Comparison of ENCODE assay signal across 9 mouse cellular contexts in the genomic region with DNA sequence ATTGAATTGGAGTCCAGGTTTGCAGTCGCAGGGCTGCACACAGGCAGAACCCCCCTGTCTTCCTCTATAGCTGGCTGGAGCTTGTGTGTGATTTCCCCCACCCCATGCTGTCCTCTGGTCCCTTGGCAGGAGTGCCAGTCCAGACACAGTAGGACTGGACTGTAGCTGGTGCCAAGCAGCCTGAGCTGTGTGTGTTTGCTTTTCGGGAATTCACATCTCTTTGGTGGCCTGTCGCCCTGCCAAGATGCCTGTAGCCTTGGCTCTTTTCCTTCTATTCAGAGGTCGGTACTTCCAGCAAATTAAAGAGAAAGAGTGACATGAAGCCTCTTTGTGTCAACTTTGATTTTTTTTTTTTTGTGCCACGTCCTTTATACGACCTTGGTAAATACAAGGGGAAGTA. TPM values are rescaled to one million over a fixed set of nuclear protein-coding genes. Genes with fewer than 3 reads are reported as not detected.
DNase-seq lines count a peak whose midpoint lies in the region; ATAC-seq lines count a peak whose summit lies in the region.
"Had no signal": no experiment of that assay in that cellular context is flagged by ENCODE, and none has a peak within 500 bp of the region (broad histone marks: within the 10 kb centered on the region; RNA-seq: fewer than 3 reads in every experiment).

No protein-coding gene starts in this region.

- H3K9me3 ChIP-seq in midbrain, embryonic 13.5 days = no peaks in the 10 kb centered on the region
- H3K9me3 ChIP-seq in midbrain, embryonic 11.5 days (ENCODE audit: control insufficient read depth, low read length) = no peaks in the 10 kb centered on the region
- no peaks in the 10 kb centered on the region for H3K9me3 ChIP-seq in midbrain, embryonic 15.5 days

- peaks cover 68% of the 10 kb centered on the region for H3K4me1 ChIP-seq in midbrain, embryonic 13.5 days (replicated peaks)
- peaks cover 5% of the 10 kb centered on the region; the same call in 1 of the 2 replicates for H3K4me1 ChIP-seq in midbrain, embryonic 11.5 days (ENCODE audit: control insufficient read depth, insufficient read depth, low read length)
- H3K4me1 ChIP-seq in midbrain, embryonic 15.5 days = peaks cover 69% of the 10 kb centered on the region

- peak; percentile 9 for ATAC-seq in frontal cortex, adult (ENCODE audit: low TSS enrichment)
- peak; percentile 82 for ATAC-seq in midbrain, embryonic 13.5 days
- ATAC-seq in midbrain, embryonic 11.5 days (ENCODE audit: low FRiP score) = no peak
- ATAC-seq in midbrain, embryonic 15.5 days (replicated peaks) = peak; percentile 77
- no peak for ATAC-seq in megakaryocyte, adult 5-6 weeks (ENCODE audit: poor library complexity, severe bottlenecking)

- H3K9ac ChIP-seq in midbrain, embryonic 13.5 days (replicated peaks) = no peak overlapping the region
- no peak overlapping the region for H3K9ac ChIP-seq in midbrain, embryonic 11.5 days (ENCODE audit: low read length)
- no peak overlapping the region for H3K9ac ChIP-seq in midbrain, embryonic 15.5 days

- H3K4me2 ChIP-seq in midbrain, embryonic 13.5 days (replicated peaks) = no peak overlapping the region
- H3K4me2 ChIP-seq in midbrain, embryonic 11.5 days = no peak overlapping the region
- H3K4me2 ChIP-seq in midbrain, embryonic 15.5 days = no peak overlapping the region

- no peaks in the 10 kb centered on the region for H3K27me3 ChIP-seq in midbrain, embryonic 13.5 days
- H3K27me3 ChIP-seq in midbrain, embryonic 11.5 days (ENCODE audit: control insufficient read depth, insufficient read depth, low read length) = no peaks in the 10 kb centered on the region
- H3K27me3 ChIP-seq in midbrain, embryonic 15.5 days (replicated peaks) = no peaks in the 10 kb centered on the region

- H3K27ac ChIP-seq in midbrain, embryonic 13.5 days = 0 out of 2 replicates have a peak overlapping the region, but pooled peaks have one; percentile 30
- H3K27ac ChIP-seq in midbrain, embryonic 11.5 days (ENCODE audit: low read depth, low read length) = no peak overlapping the region
- H3K27ac ChIP-seq in midbrain, embryonic 15.5 days = no peak overlapping the region

- no peak overlapping the region for H3K4me3 ChIP-seq in midbrain, embryonic 13.5 days (replicated peaks)
- H3K4me3 ChIP-seq in midbrain, embryonic 11.5 days (ENCODE audit: low read depth, low read length) = no peak overlapping the region
- H3K4me3 ChIP-seq in midbrain, embryonic 15.5 days = no peak overlapping the region

- DNase-seq in frontal cortex, postnatal 25 days (ENCODE audit: low spot score in 2 of 2) = no peak
- no peak for DNase-seq in midbrain, embryonic 11.5 days (ENCODE audit: low spot score, missing footprints)
- peak; percentile 59 for DNase-seq in fibroblast of lung, adult 2 months (ENCODE audit: low read depth)
- no peak for DNase-seq in urinary bladder, postnatal 4 days (ENCODE audit: low spot score in 2 of 2)
- DNase-seq: embryo, embryonic 11 days had no signal

- H3K36me3 ChIP-seq in midbrain, embryonic 13.5 days = peaks cover 37% of the 10 kb centered on the region
- H3K36me3 ChIP-seq in midbrain, embryonic 11.5 days (ENCODE audit: control insufficient read depth, insufficient read depth, low read length) = peaks cover 3% of the 10 kb centered on the region; the same call in 1 of the 2 replicates
- H3K36me3 ChIP-seq in midbrain, embryonic 15.5 days (replicated peaks) = peaks cover 16% of the 10 kb centered on the region; the same call in 1 of the 2 replicates

- 77% methylated on average over 6 of the region's 6 CpGs for WGBS in midbrain, embryonic 13.5 days
- 83% methylated on average over 6 of the region's 6 CpGs for WGBS in midbrain, embryonic 11.5 days
- 70% methylated on average over 6 of the region's 6 CpGs for WGBS in midbrain, embryonic 15.5 days

RNA-seq across cellular contexts. Expression of a gene that starts 6.3 kb away (rescaled TPM):
- 238 and 242 TPM in 2 replicates for polyA plus RNA-seq in midbrain, embryonic 13.5 days (2015; fragmentation: Nextera tagmentation; extraction: Ambion mirVana)
- 63.2 and 66.7 TPM in 2 replicates for polyA plus RNA-seq in midbrain, embryonic 11.5 days (2014; fragmentation: Nextera tagmentation; extraction: Ambion mirVana)
- 308 and 336 TPM in 2 replicates for polyA plus RNA-seq in midbrain, embryonic 15.5 days (2015; fragmentation: Nextera tagmentation; extraction: Ambion mirVana)
- not detected in 2 replicates for total RNA-seq in megakaryocyte, adult 5-6 weeks (2015)
- total RNA-seq in megakaryocyte, adult 5-6 weeks (2017) = not detected in 2 replicates

Comparison
In these comparisons a context has a peak if more than half of its experiments do, and no peak if none do; other contexts are left out.
1. ATAC-seq: peak in frontal cortex, adult (single experiment), midbrain, embryonic 13.5 days (single experiment) and midbrain, embryonic 15.5 days (single experiment); none in midbrain, embryonic 11.5 days (single experiment) and megakaryocyte, adult 5-6 weeks (single experiment).